Mouse (Mus musculus): Measurements from ENCODE around the gene Vps11.
A peak's percentile ranks its signal among the peaks of the same experiment; 100 is the strongest.
"Not testable (repeated sequence)": the region's sequence is repeated elsewhere in the genome, so short reads cannot be mapped to it uniquely, and the experiment has no call there.

The Vps11 gene

GRCm38 (mm10) chr9:44361190-44361917, at the start of gene Vps11:
Gene Vps11, minus strand, starts transcription at chr9:44361670.
- peak; percentile 91 for DNase-seq (ENCODE audit: low read depth, low spot score)

GRCm38 (mm10) chr9:44410647-44411336, 49.3 kb upstream of the Vps11 start:
- DNase-seq (ENCODE audit: low read depth, low spot score): no peak

- DNase-seq (ENCODE audit: low read depth, low spot score): not testable (repeated sequence)
These were observed 47.2 kb upstream of the Vps11 start for GRCm38 (mm10) chr9:44408693-44409092.

- peak; percentile 28 for DNase-seq (ENCODE audit: low read depth, low spot score)
These were observed 46.3 kb upstream of the Vps11 start for GRCm38 (mm10) chr9:44407752-44408097.

GRCm38 (mm10) chr9:44406906-44407751, 45.7 kb upstream of the Vps11 start, which contains the start of the genes Rps25 and Trappc4:
Gene Rps25, plus strand, starts transcription at chr9:44407139.
Gene Trappc4, minus strand, starts transcription at chr9:44407600.
- peak; percentile 95 for DNase-seq (ENCODE audit: low read depth, low spot score)

- DNase-seq (ENCODE audit: low read depth, low spot score): no peak
These were observed 43.5 kb upstream of the Vps11 start for GRCm38 (mm10) chr9:44405011-44405410.

- DNase-seq (ENCODE audit: low read depth, low spot score): no peak
These were observed 39.6 kb upstream of the Vps11 start for GRCm38 (mm10) chr9:44401081-44401480.

- no peak for DNase-seq (ENCODE audit: low read depth, low spot score)
These were observed 38.3 kb upstream of the Vps11 start for GRCm38 (mm10) chr9:44399795-44400114.

- DNase-seq (ENCODE audit: low read depth, low spot score): no peak
These were observed 37.8 kb upstream of the Vps11 start for GRCm38 (mm10) chr9:44399114-44399794.

- DNase-seq (ENCODE audit: low read depth, low spot score): no peak
These were observed 37.1 kb upstream of the Vps11 start for GRCm38 (mm10) chr9:44398551-44398950.

- no peak for DNase-seq (ENCODE audit: low read depth, low spot score)
These were observed 36.6 kb upstream of the Vps11 start for GRCm38 (mm10) chr9:44398087-44398486.

GRCm38 (mm10) chr9:44396684-44397411, 35.4 kb upstream of the Vps11 start, which contains the start of gene Slc37a4:
Gene Slc37a4, plus strand, starts transcription at chr9:44396852.
- DNase-seq (ENCODE audit: low read depth, low spot score): peak; percentile 89

GRCm38 (mm10) chr9:44391466-44391865, 30.0 kb upstream of the Vps11 start:
- no peak for DNase-seq (ENCODE audit: low read depth, low spot score)

GRCm38 (mm10) chr9:44389273-44389672, 27.8 kb upstream of the Vps11 start:
- no peak for DNase-seq (ENCODE audit: low read depth, low spot score)

GRCm38 (mm10) chr9:44387221-44387620, 25.8 kb upstream of the Vps11 start:
- no peak for DNase-seq (ENCODE audit: low read depth, low spot score)

- no peak for DNase-seq (ENCODE audit: low read depth, low spot score)
These were observed 23.1 kb upstream of the Vps11 start for GRCm38 (mm10) chr9:44384596-44384995.

- no peak for DNase-seq (ENCODE audit: low read depth, low spot score)
These were observed 18.4 kb upstream of the Vps11 start for GRCm38 (mm10) chr9:44379862-44380261.

GRCm38 (mm10) chr9:44379054-44379834, 17.8 kb upstream of the Vps11 start, which contains the start of gene Hyou1:
Gene Hyou1, plus strand, starts transcription at chr9:44379490.
- DNase-seq (ENCODE audit: low read depth, low spot score): peak; percentile 92

GRCm38 (mm10) chr9:44378153-44378730, 16.8 kb upstream of the Vps11 start:
- DNase-seq (ENCODE audit: low read depth, low spot score): no peak

GRCm38 (mm10) chr9:44377335-44377734, 15.9 kb upstream of the Vps11 start:
- not testable (repeated sequence) for DNase-seq (ENCODE audit: low read depth, low spot score)
